Mouse (Mus musculus) gastrocnemius, postnatal 14 days (tissue): ENCODE data around the gene Wdr12. TPM values are rescaled to one million over a fixed set of nuclear protein-coding genes. Genes with fewer than 3 reads are reported as not detected.
"Not testable (repeated sequence)": the region's sequence is repeated elsewhere in the genome, so short reads cannot be mapped to it uniquely, and the experiment has no call there.

Experiments
- DNase-seq: peaks from one replicate; pipeline ENCODE4 v3.0.0; 2021; ENCODE audit warnings: mixed read lengths
- intact Hi-C: fragments of 180-260 bp; cut with DNase I; formaldehyde crosslinking; loops from one replicate; pipeline ENCODE4 v1.15.1; 2025; ENCODE audit warnings: low total_unique reads
- long read RNA-seq, 2 experiments: library from polyadenylated mRNA; stranded (forward); transcript quantifications; one replicate each; pipeline ENCODE4 v2.0.0; 2021
- total RNA-seq, 2 experiments: library from RNA; stranded (reverse); gene quantifications; 2 replicates each; pipeline ENCODE4 v1.2.3; 2021

Gene Wdr12
- 10 to 100 TPM; 11.7 to 13.6 TPM for total RNA-seq
- long read RNA-seq, experiment 1, full-length matches to known transcripts = 27 of 29 reads
- long read RNA-seq, experiment 1, partial matches to known transcripts = 1 of 29 reads
- long read RNA-seq, experiment 1, other reads (novel, unspliced or antisense) = 1 of 29 reads
- long read RNA-seq, experiment 2, full-length matches to known transcripts = 20 of 21 reads
- long read RNA-seq, experiment 2, partial matches to known transcripts = 0 of 21 reads
- long read RNA-seq, experiment 2, other reads (novel, unspliced or antisense) = 1 of 21 reads

DNA sequence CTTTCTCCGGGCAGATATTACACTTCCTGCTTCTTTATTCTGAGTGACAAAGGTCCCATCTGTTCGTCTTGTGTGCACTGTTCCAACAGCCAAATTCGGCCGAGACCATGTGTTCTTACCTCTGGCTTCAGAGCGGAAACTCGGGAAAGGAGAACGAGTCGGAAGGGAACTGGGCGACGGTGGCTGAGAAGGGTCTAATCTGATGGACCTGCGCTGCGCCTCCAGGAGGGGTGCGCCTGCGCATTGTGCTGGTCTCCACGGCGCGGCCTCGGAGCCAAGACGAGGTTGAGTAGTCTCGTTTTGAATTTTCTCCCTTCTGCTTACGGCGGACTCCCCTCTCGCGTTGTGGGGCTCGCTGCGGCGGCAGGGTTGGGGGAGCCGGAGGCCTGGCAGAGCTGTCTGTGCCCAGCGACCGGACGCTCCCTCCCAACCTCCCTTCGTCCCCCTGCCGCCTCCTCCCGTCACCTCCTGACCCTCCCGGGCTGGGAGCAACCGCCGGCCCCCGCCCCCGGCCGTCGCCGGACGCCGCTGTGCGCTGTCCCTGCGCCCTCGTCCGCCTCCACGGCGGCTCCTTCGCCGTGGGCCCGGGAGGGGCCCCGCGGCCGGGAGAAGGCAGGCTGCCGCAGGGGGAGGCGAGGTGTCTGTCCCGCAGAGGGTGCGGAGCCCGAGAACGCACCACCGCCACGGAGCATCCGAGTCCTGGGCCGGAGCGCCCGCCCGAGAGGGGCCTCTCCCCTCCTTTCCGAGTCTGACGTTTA is at the start of gene Wdr12, which contains the start of gene Carf:
Gene Wdr12, minus strand, starts transcription at position 622 of the 758 bp plus-strand sequence.
Gene Carf, plus strand, starts transcription at position 224 of the 758 bp plus-strand sequence.
- DNase-seq = peak; percentile 97
- intact Hi-C loops = no loop called here

GRCm38 (mm10) chr1:60137346-60137745 is 38.9 kb upstream of the Wdr12 start:
- no peak for DNase-seq
- intact Hi-C loops = no loop called here

DNA sequence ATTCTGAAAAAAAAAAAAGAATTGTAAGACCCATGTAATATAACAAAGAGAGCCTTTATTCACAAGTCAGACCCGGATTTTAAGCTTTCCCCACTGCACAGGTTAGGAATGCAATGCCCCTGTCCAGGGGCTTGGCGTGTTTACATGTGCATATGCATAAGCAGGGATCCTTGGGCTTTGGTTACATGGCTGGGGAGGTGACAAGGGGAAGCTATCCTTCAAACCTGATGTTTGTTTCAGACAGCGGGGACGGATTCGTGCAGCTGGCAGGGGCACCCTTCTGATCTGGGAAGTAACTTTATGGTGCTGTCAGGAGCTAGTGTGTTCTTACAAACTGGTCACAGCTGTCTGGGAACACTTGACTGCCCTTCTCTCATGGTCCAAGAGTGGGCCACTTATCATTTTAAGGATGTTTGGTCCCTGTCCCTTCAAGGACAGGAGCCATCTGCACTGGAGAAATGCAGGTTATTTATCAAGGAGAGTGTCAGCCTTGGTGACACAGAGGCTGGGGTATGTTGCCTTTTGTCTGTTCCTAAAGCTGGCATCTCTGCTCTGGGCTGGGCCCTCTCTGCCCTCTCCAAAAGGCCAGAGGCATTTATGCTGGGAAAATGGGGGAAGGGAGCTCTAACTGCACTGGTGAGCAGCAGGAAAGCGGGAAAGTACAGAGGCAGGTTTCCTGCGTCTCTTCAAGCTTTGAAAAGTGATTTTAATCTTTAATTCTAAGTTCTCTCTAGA is 19.4 kb upstream of the Wdr12 start:
- intact Hi-C loops = no loop called here
- DNase-seq = no peak

- intact Hi-C loops = loop anchor here (10.0 kb wide), 1 partner anchor 220 kb away; no protein-coding TSS in a partner anchor
- no peak for DNase-seq
Measured at GRCm38 (mm10) chr1:60104582-60104981, 6.1 kb upstream of the Wdr12 start.

DNA sequence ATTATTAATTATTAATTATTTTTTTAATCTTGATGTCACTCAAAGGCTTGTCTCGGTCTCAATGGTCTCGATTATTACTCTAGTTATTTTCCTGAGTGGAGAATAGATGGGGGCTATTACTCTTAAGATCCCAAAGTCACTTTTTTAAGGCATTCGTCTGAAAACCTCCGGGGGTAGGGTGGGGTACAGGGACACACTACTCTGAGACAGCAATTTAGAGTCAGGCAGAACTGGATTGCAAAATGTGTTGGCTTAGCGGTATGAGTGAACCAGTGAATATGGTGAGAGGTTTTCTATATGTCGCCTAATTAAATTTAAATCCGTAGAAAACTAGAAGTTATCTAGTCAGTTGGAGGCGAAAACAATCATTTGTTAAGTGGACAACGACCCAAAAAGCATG is 394 bp upstream of the Wdr12 start:
- intact Hi-C loops = no loop called here
- DNase-seq = no peak

DNA sequence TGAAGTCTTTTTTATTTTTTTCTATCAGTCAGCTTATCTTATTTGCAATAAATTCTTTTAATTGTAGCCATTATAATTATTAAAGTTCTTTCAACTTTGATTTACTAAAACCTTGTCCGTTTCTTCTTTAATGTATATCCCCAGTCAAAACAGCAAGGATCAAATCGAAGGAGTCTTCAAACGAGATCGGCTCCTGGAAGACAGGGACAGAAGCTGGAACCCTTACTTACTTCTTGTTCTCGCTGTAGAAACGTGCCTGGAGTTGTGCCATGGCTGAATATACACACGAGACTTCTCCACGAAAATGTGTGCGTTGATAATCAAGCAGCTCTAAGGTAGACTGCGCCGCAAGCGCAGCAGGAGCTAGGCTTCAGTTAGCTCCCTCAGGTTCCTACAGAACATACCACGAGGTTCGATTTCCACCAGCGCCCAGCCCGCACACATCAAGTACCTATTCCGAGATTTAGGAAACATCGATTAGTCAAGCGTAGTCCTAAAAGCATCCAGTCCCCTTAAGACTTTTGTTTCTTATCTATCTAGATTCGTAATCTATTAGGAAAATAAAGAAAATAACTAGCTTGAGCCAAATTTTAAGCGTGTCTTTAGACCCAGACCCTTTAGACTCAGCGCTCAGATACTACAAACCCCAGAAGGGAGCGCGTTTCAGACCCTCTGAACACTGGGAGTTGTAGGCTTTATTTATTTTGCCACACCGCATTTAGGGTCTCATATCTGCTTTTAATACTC is 995 bp downstream of the Wdr12 start:
- intact Hi-C loops = no loop called here
- DNase-seq = peak; percentile 53

DNA sequence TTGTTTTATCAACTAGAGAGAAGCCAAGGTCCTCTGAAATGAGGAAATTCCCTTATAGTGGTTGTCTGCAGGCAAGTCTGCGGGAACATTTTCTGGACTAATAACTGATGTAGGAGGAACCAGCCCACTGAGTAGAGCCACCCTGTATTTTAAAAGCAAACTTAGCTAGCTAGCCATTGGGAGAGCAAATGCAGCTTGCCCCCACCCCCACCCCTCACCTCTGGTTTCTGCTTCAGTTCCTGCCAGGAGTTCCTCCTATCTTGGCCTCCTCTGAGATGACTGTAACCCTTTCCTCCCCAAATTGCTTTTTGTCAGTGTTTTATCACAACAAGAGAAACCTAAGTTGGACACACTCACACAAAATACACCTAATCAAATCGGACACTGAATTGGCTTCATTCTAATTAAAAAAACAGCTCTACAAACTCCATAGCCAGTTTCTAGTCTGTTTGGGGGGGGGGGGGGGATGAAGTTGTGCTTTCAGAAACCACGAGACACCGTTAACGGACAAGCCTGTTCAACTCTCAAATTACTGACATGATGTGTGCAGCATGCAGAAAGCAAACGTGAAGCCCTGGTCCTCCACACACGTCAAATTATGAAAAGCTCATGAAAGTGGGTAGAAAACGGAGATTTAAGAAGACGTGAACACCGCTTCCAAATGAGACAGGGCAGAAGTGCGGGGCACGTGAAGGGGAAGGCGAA is 1.7 kb downstream of the Wdr12 start:
- intact Hi-C loops = no loop called here
- no peak for DNase-seq

DNA sequence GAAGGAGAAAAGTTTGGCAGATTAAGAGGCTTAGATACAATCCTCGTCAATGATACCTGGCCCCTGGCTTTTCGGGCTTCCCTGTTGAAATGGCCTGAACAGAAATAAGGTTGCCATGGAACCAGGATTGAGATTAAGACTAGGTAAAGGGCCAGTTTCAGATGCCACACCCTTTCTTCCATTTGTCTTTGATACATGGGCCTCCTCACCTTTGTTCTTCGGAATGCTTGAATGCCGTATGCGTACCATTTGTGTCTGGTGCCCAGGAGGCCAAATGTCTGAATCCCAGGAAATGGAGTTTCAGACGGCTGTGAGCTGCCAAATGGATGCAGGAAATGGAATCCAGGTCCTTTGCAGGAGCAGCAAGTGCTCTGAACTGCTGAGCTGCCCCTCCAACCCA is 22.0 kb downstream of the Wdr12 start:
- intact Hi-C loops = no loop called here
- DNase-seq = no peak

GRCm38 (mm10) chr1:60075590-60075989 is 22.9 kb downstream of the Wdr12 start:
- intact Hi-C loops = no loop called here

GRCm38 (mm10) chr1:60074935-60075334 is 23.5 kb downstream of the Wdr12 start:
- DNase-seq = no peak
- intact Hi-C loops = no loop called here

More at GRCm38 (mm10) chr1:60075590-60075989, 22.9 kb downstream of the Wdr12 start:
- DNase-seq = no peak

DNA sequence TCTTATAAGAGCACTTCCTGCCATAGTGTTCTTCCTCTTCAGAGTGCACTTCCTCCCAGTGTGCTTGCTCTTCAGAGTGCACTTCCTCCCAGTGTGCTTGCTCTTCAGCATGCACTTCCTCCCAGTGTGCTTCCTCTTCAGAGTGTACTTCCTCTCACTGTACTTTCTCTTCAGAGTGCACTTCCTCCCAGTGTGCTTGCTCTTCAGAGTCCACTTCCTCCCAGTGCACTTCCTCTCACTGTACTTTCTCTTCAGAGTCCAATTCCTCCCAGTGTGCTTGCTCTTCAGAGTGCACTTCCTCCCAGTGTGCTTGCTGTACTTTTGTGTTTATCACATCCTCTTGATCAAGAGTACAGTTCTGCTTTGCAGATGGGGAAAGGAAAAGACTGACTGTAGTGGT is 27.7 kb downstream of the Wdr12 start:
- DNase-seq, intact Hi-C loops: not testable (repeated sequence)

DNA sequence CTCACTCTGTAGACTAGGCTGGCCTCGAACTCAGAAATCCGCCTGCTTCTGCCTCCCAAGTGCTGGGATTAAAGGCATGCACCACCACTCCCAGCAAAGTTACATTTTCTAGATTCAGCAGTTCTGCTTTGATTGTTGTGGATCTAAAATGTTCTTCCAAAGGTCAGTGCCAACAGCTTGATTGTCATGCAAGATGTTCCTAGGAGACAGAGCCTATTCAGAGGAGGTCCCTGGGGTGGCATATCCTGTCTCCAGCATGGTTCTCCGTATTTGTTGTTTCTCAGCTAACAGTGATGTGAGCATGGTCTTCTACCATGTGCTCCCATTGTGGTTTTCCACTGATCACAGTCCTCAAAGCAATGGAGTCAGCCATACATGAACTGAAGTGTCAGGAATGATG is 42.1 kb downstream of the Wdr12 start:
- DNase-seq = no peak
- intact Hi-C loops = no loop called here

- DNase-seq = no peak
- intact Hi-C loops = no loop called here
Measured at GRCm38 (mm10) chr1:60054659-60055058, 43.8 kb downstream of the Wdr12 start.

DNA sequence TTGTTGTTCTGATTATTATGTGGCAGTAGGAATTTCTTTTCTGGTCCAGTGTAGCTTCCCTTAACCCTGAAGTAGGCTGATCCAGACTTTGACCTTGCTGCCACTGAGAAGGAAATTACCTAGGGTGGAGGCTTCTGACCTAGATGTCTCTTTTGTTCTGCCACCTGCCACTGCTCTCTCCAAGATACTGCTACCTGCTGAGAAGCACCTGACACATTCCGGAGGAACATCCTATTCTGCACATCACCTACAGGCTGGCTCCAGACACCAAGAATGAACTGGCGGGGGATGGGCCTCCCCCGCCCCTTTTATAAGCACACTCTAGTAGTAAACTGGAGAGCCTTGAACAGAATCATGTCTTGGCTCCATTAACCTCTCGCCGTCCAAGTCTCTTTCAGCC is 51.0 kb downstream of the Wdr12 start:
- intact Hi-C loops, DNase-seq: not testable (repeated sequence)

- no peak for DNase-seq
- intact Hi-C loops = no loop called here
Measured at GRCm38 (mm10) chr1:60044595-60044994, 53.9 kb downstream of the Wdr12 start.

DNA sequence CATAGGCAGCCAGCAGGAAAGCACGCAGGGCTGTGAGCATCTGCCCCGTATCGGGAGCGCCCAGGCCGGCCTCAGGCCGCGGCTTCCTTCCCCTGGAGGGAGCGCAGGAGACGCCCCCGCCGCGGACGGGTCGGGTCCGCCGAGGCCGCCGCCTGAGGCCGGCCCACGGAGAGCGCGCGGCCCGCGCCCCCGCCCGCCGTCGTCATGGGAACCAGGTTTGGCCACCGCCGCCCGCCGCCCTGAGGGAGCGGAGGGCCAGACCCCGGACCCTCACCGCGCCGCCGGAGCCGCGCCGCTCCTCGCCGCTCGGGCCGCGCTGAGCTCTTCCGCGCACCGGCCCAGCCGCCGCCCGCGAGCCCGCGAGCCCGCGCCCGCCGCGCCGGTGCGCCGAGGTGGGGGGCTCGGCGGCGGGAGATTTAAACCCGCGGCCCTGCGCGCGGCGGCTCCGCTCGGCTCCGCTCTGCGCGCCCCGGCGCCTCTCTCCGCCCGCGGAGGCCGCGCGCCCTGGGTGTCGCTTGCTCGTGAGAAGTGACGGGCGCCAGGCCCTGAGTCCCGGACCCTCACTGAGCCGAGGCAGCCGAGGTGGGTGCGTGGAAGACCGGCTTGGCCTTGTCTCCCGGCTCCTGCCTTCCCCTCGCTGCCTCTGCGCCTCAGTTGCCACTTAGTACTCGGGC is 55.5 kb downstream of the Wdr12 start, which contains the start of gene Ica1l:
Gene Ica1l, minus strand, starts transcription at position 389 of the 674 bp plus-strand sequence.
- intact Hi-C loops = no loop called here

DNA sequence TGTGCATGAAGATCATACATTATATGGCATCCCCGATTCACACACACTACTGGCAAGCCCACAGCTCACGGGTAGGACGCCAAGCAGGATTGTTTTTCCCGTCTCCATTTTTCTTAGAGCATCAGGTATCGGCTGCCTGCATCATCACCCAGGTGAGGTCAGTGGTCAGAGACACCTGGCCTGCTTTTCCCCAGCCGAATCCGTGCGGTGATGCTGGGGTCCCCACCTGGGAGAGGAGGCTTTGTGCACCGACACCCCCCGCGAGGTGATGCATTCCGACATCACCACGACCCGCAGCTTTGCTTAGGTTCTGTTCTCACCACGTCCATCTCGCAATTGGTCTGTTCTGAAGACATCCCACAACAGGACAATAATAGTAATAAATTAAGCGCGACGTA is 56.0 kb downstream of the Wdr12 start:
- no peak for DNase-seq
- intact Hi-C loops = no loop called here

More for the DNA sequence above, 55.5 kb downstream of the Wdr12 start, which contains the start of gene Ica1l:
- peak; percentile 57 for DNase-seq

GRCm38 (mm10) chr1:60035044-60035443 is 63.4 kb downstream of the Wdr12 start:
- DNase-seq = no peak
- intact Hi-C loops = no loop called here
